Mouse (Mus musculus) kidney, postnatal 10 days (tissue): ENCODE data around the gene Me3.
"Not testable (repeated sequence)": the region's sequence is repeated elsewhere in the genome, so short reads cannot be mapped to it uniquely, and the experiment has no call there.

Experiments
- DNase-seq: peaks from one replicate; pipeline ENCODE4 v3.0.0; 2021; ENCODE audit warnings: mixed read lengths

Me3 gene

GRCm38 (mm10) chr7:89731115-89731514 is 98.9 kb downstream of the Me3 start:
- not testable (repeated sequence) for DNase-seq

- DNase-seq: peak; percentile 50
Measured at GRCm38 (mm10) chr7:89748415-89748814, 116.2 kb downstream of the Me3 start.

GRCm38 (mm10) chr7:89749183-89749582 is 117.0 kb downstream of the Me3 start:
- no peak for DNase-seq

- DNase-seq: no peak
Measured at GRCm38 (mm10) chr7:89766678-89767508, 134.7 kb downstream of the Me3 start.

GRCm38 (mm10) chr7:89769106-89769896 is 137.1 kb downstream of the Me3 start:
- no peak for DNase-seq

- no peak for DNase-seq
Measured at GRCm38 (mm10) chr7:89770021-89770420, 137.8 kb downstream of the Me3 start.

- no peak for DNase-seq
Measured at GRCm38 (mm10) chr7:89772906-89773305, 140.7 kb downstream of the Me3 start.

- DNase-seq: peak; percentile 15
Measured at GRCm38 (mm10) chr7:89773352-89773921, 141.2 kb downstream of the Me3 start.

- DNase-seq: no peak
Measured at GRCm38 (mm10) chr7:89773926-89774325, 141.7 kb downstream of the Me3 start.

GRCm38 (mm10) chr7:89775848-89776247 is 143.7 kb downstream of the Me3 start:
- DNase-seq: no peak

GRCm38 (mm10) chr7:89781391-89781790 is 149.2 kb downstream of the Me3 start:
- DNase-seq: no peak

- no peak for DNase-seq
Measured at GRCm38 (mm10) chr7:89787735-89788134, 155.5 kb downstream of the Me3 start.

- no peak for DNase-seq
Measured at GRCm38 (mm10) chr7:89792576-89792975, 160.4 kb downstream of the Me3 start.

GRCm38 (mm10) chr7:89795366-89795765 is 163.2 kb downstream of the Me3 start:
- DNase-seq: no peak

GRCm38 (mm10) chr7:89796351-89796801 is 164.2 kb downstream of the Me3 start:
- no peak for DNase-seq

GRCm38 (mm10) chr7:89798358-89799020 is 166.3 kb downstream of the Me3 start:
- DNase-seq: no peak

- DNase-seq: no peak
Measured at GRCm38 (mm10) chr7:89802447-89802846, 170.3 kb downstream of the Me3 start.

- DNase-seq: no peak
Measured at GRCm38 (mm10) chr7:89803966-89804365, 171.8 kb downstream of the Me3 start.

- no peak for DNase-seq
Measured at GRCm38 (mm10) chr7:89809400-89809799, 177.2 kb downstream of the Me3 start.

GRCm38 (mm10) chr7:89828436-89829065 is 196.4 kb downstream of the Me3 start:
- no peak for DNase-seq

GRCm38 (mm10) chr7:89829201-89829600 is 197.0 kb downstream of the Me3 start:
- peak; percentile 35 for DNase-seq

GRCm38 (mm10) chr7:89833521-89833920 is 201.3 kb downstream of the Me3 start:
- no peak for DNase-seq
